Mouse (Mus musculus): ENCODE data around the gene Zfp219.

Zfp219 gene

GRCm38 (mm10) chr14:52018248-52019050, 2.1 kb downstream of the Zfp219 start:
- DNase-seq (ENCODE audit: low read depth, low spot score), result no peak

DNA sequence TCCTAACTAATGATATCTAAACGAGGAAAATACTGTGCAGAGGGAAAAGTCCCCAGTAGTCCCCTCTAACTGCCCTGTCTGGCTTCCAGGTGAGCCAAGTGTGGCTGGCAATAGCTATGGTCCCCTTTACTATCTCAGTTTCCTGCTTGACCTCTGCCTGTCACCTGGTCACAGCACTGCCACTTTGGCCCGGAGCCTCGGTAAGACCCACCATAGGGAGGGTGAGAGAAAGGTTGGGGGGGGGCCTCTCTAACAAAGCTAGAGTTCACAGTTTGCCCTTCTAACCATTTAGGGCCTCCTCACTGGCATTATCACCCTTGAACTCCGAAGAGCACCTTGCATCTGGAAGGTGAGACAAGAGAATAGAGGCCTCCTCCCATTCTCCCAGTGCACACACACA, 2.9 kb downstream of the Zfp219 start:
- DNase-seq (ENCODE audit: low read depth, low spot score), result no peak

DNA sequence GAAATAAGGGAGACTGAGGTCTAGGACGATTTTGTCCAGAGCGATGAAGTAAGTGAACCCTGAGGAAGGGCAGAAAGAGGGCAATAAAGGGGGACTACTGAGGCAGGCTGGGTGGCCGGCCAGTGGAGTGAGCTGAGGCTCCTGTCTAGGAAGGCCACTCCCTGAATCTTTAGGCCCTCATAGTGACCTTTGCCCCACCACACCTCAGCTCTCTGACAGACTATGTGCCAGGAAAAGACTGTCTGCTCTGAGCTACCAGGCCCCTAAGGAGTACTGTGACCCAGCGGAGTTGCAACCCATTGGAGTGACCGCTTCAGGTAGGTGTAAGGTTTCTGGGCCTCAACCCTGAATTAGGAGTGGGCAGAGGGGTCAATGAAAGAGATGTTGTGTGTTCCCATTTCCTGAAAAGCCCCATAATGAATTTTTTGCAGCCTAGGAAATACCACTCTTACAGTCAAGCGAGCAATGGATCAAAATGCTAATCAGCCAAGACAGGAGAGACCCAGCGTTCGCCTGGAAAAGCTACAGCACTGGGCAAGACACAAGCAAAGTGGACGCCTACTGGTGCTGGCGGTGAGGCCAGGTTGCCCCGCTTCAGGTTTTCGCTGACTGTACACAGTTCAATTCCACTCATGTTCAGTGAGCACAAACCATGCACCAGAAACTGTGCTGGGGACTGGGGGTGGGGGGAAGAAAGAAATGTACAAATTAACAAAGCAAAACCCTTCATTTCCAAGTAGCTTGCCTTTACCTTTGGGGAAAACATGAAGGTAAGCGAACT, 3.7 kb downstream of the Zfp219 start:
- no peak for DNase-seq (ENCODE audit: low read depth, low spot score)

DNA sequence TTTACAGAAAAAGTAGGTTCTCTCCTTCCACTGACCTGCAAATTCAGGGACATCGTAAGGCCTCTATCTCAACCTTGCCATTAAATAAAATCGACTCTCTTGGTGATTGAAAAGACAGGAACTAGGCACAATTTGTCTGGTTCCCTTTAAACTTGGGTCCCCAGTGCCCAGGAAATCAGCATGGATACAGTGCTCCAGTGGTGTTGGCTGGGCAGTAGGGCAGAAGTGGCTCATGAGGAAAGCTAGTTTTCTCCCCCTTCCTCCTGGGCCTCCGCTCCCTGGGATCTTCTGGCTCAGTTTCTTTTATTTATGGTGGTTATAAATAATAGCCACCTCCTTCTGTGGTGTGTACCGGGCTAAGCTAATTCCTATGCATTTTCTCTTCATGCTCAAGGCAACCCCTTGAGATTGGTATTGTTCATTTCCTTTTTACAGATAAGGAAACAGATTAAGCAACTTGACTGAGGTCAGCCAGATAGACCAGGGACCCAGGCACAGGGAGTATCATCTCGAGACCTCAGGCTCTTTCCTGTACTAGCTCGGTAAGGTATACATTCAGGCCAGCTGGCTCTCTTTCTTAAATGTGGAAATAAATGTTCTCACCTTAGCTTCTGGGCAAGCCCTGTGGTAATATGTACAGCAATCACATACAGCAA, 5.0 kb downstream of the Zfp219 start, which contains the start of gene Tmem253:
Tmem253 (plus strand) TSS at position 214 of the 656 bp plus-strand sequence.
- peak; percentile 27 for DNase-seq (ENCODE audit: low read depth, low spot score)

GRCm38 (mm10) chr14:52014761-52015311, 5.7 kb downstream of the Zfp219 start:
- peak; percentile 73 for DNase-seq (ENCODE audit: low read depth, low spot score)

GRCm38 (mm10) chr14:52014271-52014760, 6.2 kb downstream of the Zfp219 start:
- DNase-seq (ENCODE audit: low read depth, low spot score), result no peak

DNA sequence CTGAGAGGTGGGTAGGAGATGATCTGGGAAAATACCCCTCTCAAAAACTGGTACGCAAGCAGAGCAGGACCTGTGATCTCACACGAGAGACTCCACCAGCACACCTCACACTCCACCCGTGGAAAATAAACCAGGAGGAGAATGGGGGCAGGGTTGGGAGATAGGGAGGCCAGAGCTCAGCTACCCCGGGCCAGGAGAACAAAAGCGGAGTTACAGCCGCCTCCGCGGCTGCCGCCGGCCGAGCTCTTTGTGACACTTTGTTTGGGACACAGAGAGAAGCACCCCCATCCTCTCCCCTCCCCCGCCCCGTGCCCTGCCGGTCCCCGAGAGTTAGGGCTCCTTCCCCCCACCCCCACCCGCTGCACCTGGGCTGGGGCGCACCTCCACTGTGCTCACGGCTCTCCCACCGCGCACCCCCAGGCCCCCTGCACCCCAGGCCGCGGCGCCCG, 6.7 kb downstream of the Zfp219 start:
- DNase-seq (ENCODE audit: low read depth, low spot score), result peak; percentile 67

- no peak for DNase-seq (ENCODE audit: low read depth, low spot score)
Measured at GRCm38 (mm10) chr14:52013021-52013610, 7.4 kb downstream of the Zfp219 start.

DNA sequence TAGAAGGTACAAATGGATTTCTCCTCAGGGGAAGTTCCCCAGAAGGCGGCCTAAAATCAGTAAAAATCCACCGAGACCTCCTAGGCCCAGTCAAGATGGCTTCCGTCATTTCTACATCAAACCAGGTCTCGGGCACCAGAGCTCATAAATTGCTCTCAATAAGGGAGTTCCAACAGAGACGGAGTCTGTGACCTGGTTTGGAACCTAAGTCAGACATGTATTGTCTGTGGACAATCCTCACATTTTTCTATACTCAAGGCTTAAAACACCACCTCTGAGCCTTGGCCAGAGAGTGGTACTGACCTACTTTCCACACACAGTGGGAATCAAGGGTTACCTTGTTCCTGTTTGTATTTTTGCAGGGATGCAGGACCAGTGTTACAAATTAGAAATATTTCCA, 8.0 kb downstream of the Zfp219 start:
- no peak for DNase-seq (ENCODE audit: low read depth, low spot score)

GRCm38 (mm10) chr14:52012085-52012484, 8.4 kb downstream of the Zfp219 start:
- no peak for DNase-seq (ENCODE audit: low read depth, low spot score)

- no peak for DNase-seq (ENCODE audit: low read depth, low spot score)
Measured at GRCm38 (mm10) chr14:52011683-52012082, 8.8 kb downstream of the Zfp219 start.

GRCm38 (mm10) chr14:52010446-52011111, 10.0 kb downstream of the Zfp219 start:
- DNase-seq (ENCODE audit: low read depth, low spot score), result no peak

DNA sequence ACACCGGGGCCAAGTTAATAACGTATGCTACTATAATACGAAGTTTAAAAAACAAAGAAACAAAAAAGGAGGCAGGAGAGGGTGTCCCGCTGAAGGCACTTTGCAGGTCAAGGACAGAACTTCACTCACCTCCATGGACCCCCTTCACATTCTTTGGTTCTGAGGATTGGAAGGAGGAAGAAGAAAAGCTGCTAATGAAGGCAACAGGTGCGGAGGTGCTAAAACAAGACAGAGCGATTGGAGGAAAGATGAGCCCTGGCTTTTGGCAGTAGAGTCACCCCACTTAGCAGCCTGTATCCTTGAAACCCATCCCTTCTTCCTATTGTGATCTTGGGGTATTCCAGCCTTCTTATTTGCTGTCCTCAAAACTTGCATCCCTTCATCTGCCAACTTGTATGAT, 10.7 kb downstream of the Zfp219 start:
- DNase-seq (ENCODE audit: low read depth, low spot score), result no peak

- DNase-seq (ENCODE audit: low read depth, low spot score), result no peak
Measured at GRCm38 (mm10) chr14:52009361-52009760, 11.2 kb downstream of the Zfp219 start.

- peak; percentile 86 for DNase-seq (ENCODE audit: low read depth, low spot score)
Measured at GRCm38 (mm10) chr14:52008321-52009203, 12.0 kb downstream of the Zfp219 start.

DNA sequence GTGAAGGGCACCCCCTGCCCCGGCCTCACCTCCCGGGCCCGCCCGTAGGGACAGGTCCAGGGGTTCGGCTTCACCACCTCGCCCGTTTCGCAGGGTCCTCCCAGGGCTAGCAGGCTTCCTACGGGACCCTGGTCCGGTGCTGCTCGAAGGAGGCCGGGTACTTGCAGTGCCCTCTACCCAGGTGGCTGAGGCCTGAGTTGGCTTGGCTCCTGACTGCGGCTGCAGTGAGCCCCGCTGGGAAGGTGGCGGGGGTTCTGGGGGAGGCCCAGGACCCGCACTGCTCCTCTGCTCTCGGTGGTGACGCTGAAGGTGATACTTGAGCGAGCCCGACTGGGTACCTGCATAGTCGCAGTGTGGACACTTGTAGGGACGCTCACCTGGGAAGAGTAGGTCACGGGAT, 13.8 kb downstream of the Zfp219 start:
- no peak for DNase-seq (ENCODE audit: low read depth, low spot score)

- no peak for DNase-seq (ENCODE audit: low read depth, low spot score)
Measured at GRCm38 (mm10) chr14:52006241-52006640, 14.3 kb downstream of the Zfp219 start.

GRCm38 (mm10) chr14:52005616-52006015, 14.9 kb downstream of the Zfp219 start:
- DNase-seq (ENCODE audit: low read depth, low spot score), result no peak

DNA sequence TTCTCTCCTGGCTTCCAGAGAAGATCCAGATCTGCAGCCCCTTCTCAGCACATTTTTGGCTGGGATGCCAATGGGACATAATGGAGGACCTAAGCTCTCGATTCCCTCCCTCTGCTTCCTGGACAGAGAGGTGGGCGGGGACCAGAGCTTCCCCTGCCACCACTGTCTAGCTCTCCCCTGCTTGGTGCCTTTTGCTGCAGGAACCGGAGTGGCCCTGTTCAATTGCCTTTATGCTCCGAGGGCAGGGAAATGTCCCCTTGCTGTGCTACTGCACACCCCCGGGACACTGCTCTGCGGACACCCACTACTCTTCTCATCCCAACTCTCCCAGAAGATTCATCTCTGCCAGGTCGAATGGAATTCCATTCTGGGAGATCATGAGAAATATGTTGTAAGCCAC, 15.4 kb downstream of the Zfp219 start:
- DNase-seq (ENCODE audit: low read depth, low spot score), result no peak

All from A20 (cell line).